Mouse (Mus musculus) C2C12 (cell line): ENCODE measurements around the gene Htr3b. TPM values are rescaled to one million over a fixed set of nuclear protein-coding genes. Genes with fewer than 3 reads are reported as not detected.

Experiments used
- H3K27me3 ChIP-seq: one replicate; pipeline ENCODE4 v1.6.1; 2011; ENCODE audit not compliant: control insufficient read depth, insufficient read depth, insufficient read length
- H3K36me3 ChIP-seq: one replicate; pipeline ENCODE4 v1.6.1; 2011; ENCODE audit not compliant: control insufficient read depth, insufficient read depth
- H3K4me3 ChIP-seq: one replicate; pipeline ENCODE4 v1.5.1; 2011; ENCODE audit warnings: mild to moderate bottlenecking, control low read depth; ENCODE audit not compliant: poor library complexity, insufficient read depth, severe bottlenecking
- H3K79me2 ChIP-seq: one replicate; pipeline ENCODE4 v1.6.1; 2011; ENCODE audit not compliant: control insufficient read depth, insufficient read depth
- H3K79me3 ChIP-seq: one replicate; pipeline ENCODE4 v1.6.1; 2011; ENCODE audit warnings: low read depth, control low read depth
- H3ac ChIP-seq: one replicate; pipeline ENCODE3; 2011; ENCODE audit warnings: low read depth; ENCODE audit not compliant: control insufficient read depth, insufficient read length
- CEBPB ChIP-seq: IDR thresholded peaks from one replicate; pipeline ENCODE4 v1.6.1; 2011; ENCODE audit warnings: low read depth, mild to moderate bottlenecking, control low read depth, moderate library complexity
- CTCF ChIP-seq: IDR thresholded peaks from one replicate; pipeline ENCODE4 v1.5.1; 2011; ENCODE audit not compliant: control insufficient read depth, insufficient read depth, insufficient read length
- FOSL1 ChIP-seq: IDR thresholded peaks from one replicate; pipeline ENCODE4 v1.8.0; 2011; ENCODE audit warnings: mild to moderate bottlenecking, low read length; ENCODE audit not compliant: poor library complexity, insufficient read depth, severe bottlenecking
- MAX ChIP-seq: IDR thresholded peaks from one replicate; pipeline ENCODE4 v1.6.1; 2011; ENCODE audit warnings: mild to moderate bottlenecking, control low read depth
- MYOD1 ChIP-seq: IDR thresholded peaks from one replicate; pipeline ENCODE4 v1.6.1; 2011; ENCODE audit warnings: low read depth; ENCODE audit not compliant: control insufficient read depth, insufficient read length
- MYOG ChIP-seq: IDR thresholded peaks from one replicate; pipeline ENCODE4 v1.6.1; 2011; ENCODE audit not compliant: control insufficient read depth, insufficient read length; ENCODE audit errors: extremely low read depth
- USF1 ChIP-seq: IDR thresholded peaks from one replicate; pipeline ENCODE4 v1.6.1; 2011; ENCODE audit warnings: low read depth, mild to moderate bottlenecking, control low read depth, moderate library complexity
- polyA plus RNA-seq: library from polyadenylated mRNA; unstranded; fragments of >200 nt; fragmentation: generic; extraction: Trizol; gene quantifications from one replicate; pipeline ENCODE4 v1.2.1, GENCODE M21; 2012; ENCODE audit warnings: missing spikeins

Gene Htr3b
- polyA plus RNA-seq, 1 experiment, result not detected

DNA sequence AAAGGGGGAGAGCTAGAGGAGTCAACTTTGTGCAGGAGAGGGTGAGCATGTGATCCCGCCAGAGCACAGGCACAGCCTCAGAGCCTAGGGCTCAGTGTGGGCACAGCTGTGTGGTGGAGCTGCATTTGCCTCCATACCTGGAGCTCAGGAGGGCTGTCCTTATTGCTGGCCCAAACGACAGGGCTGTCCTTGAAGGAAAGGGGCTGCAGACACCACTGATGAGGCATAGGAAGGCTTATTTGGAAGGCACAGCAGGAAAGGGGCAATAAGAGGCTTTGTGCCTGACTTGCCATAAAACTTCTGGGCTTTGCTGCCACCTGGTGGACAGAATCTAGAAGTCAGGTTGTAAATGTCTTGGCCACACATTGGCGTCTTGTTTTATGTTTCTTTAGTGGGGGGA lies 70.8 kb downstream of the Htr3b start:
- no peaks in the 10 kb centered on the region for H3K79me2 ChIP-seq
- H3K36me3 ChIP-seq, result no peaks in the 10 kb centered on the region
- no peak overlapping the region for H3K4me3 ChIP-seq
- H3K79me3 ChIP-seq, result no peaks in the 10 kb centered on the region
- peaks cover 11% of the 10 kb centered on the region for H3K27me3 ChIP-seq
- H3ac ChIP-seq, result no peak overlapping the region
- TF ChIP-seq MYOD1 (no peak), FOSL1 (no peak), MYOG (no peak), USF1 (no peak), MAX (no peak), CEBPB (no peak), CTCF (no peak)

DNA sequence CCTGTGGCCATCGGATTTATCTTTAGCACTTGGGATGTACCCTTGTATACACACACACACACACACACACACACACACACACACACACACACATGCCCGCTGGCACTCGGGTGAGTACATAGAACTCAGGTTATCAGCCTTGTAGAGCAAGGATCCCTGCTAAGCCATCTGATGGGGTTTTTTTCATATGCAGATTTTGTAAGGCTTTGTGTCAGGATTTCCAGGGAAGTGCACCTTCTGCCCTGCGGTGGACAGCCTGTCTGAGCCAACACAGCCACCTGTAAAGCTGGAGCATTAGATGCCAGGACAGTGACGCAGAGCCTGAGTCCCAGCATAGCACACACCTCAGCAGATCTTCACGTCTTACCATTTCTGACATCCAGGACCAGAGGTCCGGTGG lies 75.7 kb downstream of the Htr3b start:
- TF ChIP-seq USF1, result no peak
- no peak for TF ChIP-seq FOSL1
- no peak for TF ChIP-seq MYOG
- TF ChIP-seq MAX, result no peak
- no peak for TF ChIP-seq CEBPB
- no peak for TF ChIP-seq MYOD1
- no peak for TF ChIP-seq CTCF
- H3K79me2 ChIP-seq, result no peaks in the 10 kb centered on the region
- no peak overlapping the region for H3ac ChIP-seq
- H3K36me3 ChIP-seq, result no peaks in the 10 kb centered on the region
- H3K79me3 ChIP-seq, result no peaks in the 10 kb centered on the region
- H3K4me3 ChIP-seq, result no peak overlapping the region
- peaks cover 6% of the 10 kb centered on the region for H3K27me3 ChIP-seq

Other genes with a start within 250 kb of the Htr3b start
- gene Zbtb16, start 128.8 kb downstream of the Htr3b start, polyA plus RNA-seq, result not detected
- not detected for gene Htr3a, start 53.9 kb downstream of the Htr3b start, polyA plus RNA-seq
- 6.2 TPM for gene Usp28, start 20.4 kb upstream of the Htr3b start, polyA plus RNA-seq
- 24.7 TPM for gene Zw10, start 90.6 kb upstream of the Htr3b start, polyA plus RNA-seq
- not detected for gene Tmprss5, start 116.3 kb upstream of the Htr3b start, polyA plus RNA-seq